ENCODE assay signal across 9 mouse cellular contexts in the genomic region with DNA sequence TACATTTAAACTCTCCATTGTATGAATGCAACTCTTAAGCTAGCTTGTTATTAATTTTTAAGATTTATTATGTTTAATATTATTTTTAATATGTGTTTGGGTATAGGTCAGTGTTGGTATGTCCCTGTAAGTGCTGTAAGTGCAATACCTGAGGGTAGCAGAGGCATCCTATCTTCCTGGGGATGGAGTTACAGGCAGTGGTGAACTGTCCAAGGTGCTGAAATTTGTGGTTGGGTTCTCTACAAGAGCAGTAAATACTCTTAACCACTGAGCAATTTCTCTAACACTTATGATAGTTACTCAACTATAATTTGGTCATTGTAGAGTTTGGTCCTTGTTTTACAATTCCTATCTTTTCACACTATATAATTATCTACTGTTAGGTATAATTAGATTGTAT.
DNase-seq lines count a peak whose midpoint lies in the region; ATAC-seq and TF ChIP-seq lines count a peak whose summit lies in the region.
"Had no signal": no experiment of that assay in that cellular context is flagged by ENCODE, and none has a peak within 500 bp of the region (broad histone marks: within the 10 kb centered on the region; RNA-seq: fewer than 3 reads in every experiment).

No protein-coding gene starts in this region.

- TF ChIP-seq CTCF in heart, postnatal 0 days (IDR thresholded peaks at IDR 0.05; ENCODE audit: low read depth), result no peak

- TF ChIP-seq POLR2A in limb, embryonic 14.5 days (IDR thresholded peaks at IDR 0.05; ENCODE audit: borderline replicate concordance, extremely low read depth, insufficient read depth, insufficient read length), result no peak

- H3K27me3 ChIP-seq in heart, postnatal 0 days (ENCODE audit: control insufficient read depth, insufficient read depth, low read length), result no peaks in the 10 kb centered on the region
- H3K27me3 ChIP-seq in heart, embryonic 10.5 days (ENCODE audit: insufficient read depth, poor library complexity, severe bottlenecking), result no peaks in the 10 kb centered on the region
- H3K27me3 ChIP-seq in limb, embryonic 14.5 days (ENCODE audit: control insufficient read depth, insufficient read depth, low read length), result no peaks in the 10 kb centered on the region
- H3K27me3 ChIP-seq in midbrain, embryonic 15.5 days (replicated peaks), result no peaks in the 10 kb centered on the region
- H3K27me3 ChIP-seq: heart, embryonic 15.5 days had no signal

- no peak overlapping the region for H3K9ac ChIP-seq in heart, postnatal 0 days (replicated peaks; ENCODE audit: low read depth, low read length)
- H3K9ac ChIP-seq in limb, embryonic 14.5 days (ENCODE audit: low read depth, low read length, severe bottlenecking), result no peak overlapping the region
- H3K9ac ChIP-seq in midbrain, embryonic 15.5 days, result no peak overlapping the region
- H3K9ac ChIP-seq: heart, embryonic 15.5 days had no signal

- no peak overlapping the region for H3K27ac ChIP-seq in heart, postnatal 0 days (ENCODE audit: low read depth)
- no peak overlapping the region for H3K27ac ChIP-seq in heart, embryonic 10.5 days
- no peak overlapping the region for H3K27ac ChIP-seq in limb, embryonic 14.5 days (replicated peaks; ENCODE audit: low read depth, low read length)
- no peak overlapping the region for H3K27ac ChIP-seq in midbrain, embryonic 15.5 days
- H3K27ac ChIP-seq: heart, embryonic 15.5 days had no signal

- no peak for TF ChIP-seq EP300 in heart, postnatal 0 days (IDR thresholded peaks at IDR 0.05; ENCODE audit: low read depth)

- ATAC-seq in heart, postnatal 0 days (ENCODE audit: insufficient read depth, low read depth), result no peak
- no peak for ATAC-seq in limb, embryonic 14.5 days (ENCODE audit: low FRiP score, low read depth)
- ATAC-seq in midbrain, embryonic 15.5 days (replicated peaks), result no peak

- peak; percentile 12 for DNase-seq in heart, postnatal 0 days (ENCODE audit: low spot score)
- DNase-seq in heart, embryonic 10.5 days (ENCODE audit: low spot score), result no peak
- DNase-seq in lung, postnatal 14 days, result peak; percentile 4
- no peak for DNase-seq in lung, postnatal 10 days
- peak; percentile 2 for DNase-seq in adipocyte (ENCODE audit: low spot score)
- DNase-seq in limb, embryonic 14.5 days (ENCODE audit: low spot score), result peak; percentile 68
- no peak for DNase-seq in gastrocnemius, adult 8-10 months (ENCODE audit: low spot score in 2 of 2)

- no peaks in the 10 kb centered on the region for H3K4me1 ChIP-seq in heart, postnatal 0 days (ENCODE audit: control insufficient read depth, insufficient read depth)
- no peaks in the 10 kb centered on the region for H3K4me1 ChIP-seq in heart, embryonic 10.5 days
- H3K4me1 ChIP-seq in limb, embryonic 14.5 days (ENCODE audit: control insufficient read depth, insufficient read depth, low read length), result no peaks in the 10 kb centered on the region
- no peaks in the 10 kb centered on the region for H3K4me1 ChIP-seq in midbrain, embryonic 15.5 days
- H3K4me1 ChIP-seq: heart, embryonic 15.5 days had no signal

- no peaks in the 10 kb centered on the region for H3K9me3 ChIP-seq in heart, postnatal 0 days (replicated peaks; ENCODE audit: control insufficient read depth, low read length)
- no peaks in the 10 kb centered on the region for H3K9me3 ChIP-seq in heart, embryonic 10.5 days
- H3K9me3 ChIP-seq in limb, embryonic 14.5 days (ENCODE audit: control insufficient read depth, low read length), result no peaks in the 10 kb centered on the region
- no peaks in the 10 kb centered on the region for H3K9me3 ChIP-seq in midbrain, embryonic 15.5 days
- H3K9me3 ChIP-seq: heart, embryonic 15.5 days had no signal

- no peaks in the 10 kb centered on the region for H3K36me3 ChIP-seq in heart, postnatal 0 days (replicated peaks; ENCODE audit: control insufficient read depth, insufficient read depth, low read length)
- no peaks in the 10 kb centered on the region for H3K36me3 ChIP-seq in heart, embryonic 10.5 days
- H3K36me3 ChIP-seq in limb, embryonic 14.5 days (ENCODE audit: control insufficient read depth, insufficient read depth, low read length), result no peaks in the 10 kb centered on the region
- no peaks in the 10 kb centered on the region for H3K36me3 ChIP-seq in midbrain, embryonic 15.5 days (replicated peaks)
- H3K36me3 ChIP-seq: heart, embryonic 15.5 days had no signal

- H3K4me2 ChIP-seq in heart, postnatal 0 days (ENCODE audit: low read depth, low read length), result no peak overlapping the region
- H3K4me2 ChIP-seq in limb, embryonic 14.5 days (replicated peaks; ENCODE audit: low read depth, low read length, severe bottlenecking), result no peak overlapping the region
- H3K4me2 ChIP-seq in midbrain, embryonic 15.5 days, result no peak overlapping the region
- H3K4me2 ChIP-seq: heart, embryonic 15.5 days had no signal

- H3K4me3 ChIP-seq in heart, postnatal 0 days (ENCODE audit: low read depth, low read length), result no peak overlapping the region
- no peak overlapping the region for H3K4me3 ChIP-seq in heart, embryonic 10.5 days
- H3K4me3 ChIP-seq in limb, embryonic 14.5 days (replicated peaks; ENCODE audit: low read length), result no peak overlapping the region
- no peak overlapping the region for H3K4me3 ChIP-seq in midbrain, embryonic 15.5 days
- H3K4me3 ChIP-seq: heart, embryonic 15.5 days had no signal

Comparison
In these comparisons a context has a peak if more than half of its experiments do, and no peak if none do; other contexts are left out.
1. DNase-seq: peak in heart, postnatal 0 days (single experiment), lung, postnatal 14 days (single experiment), adipocyte (single experiment) and limb, embryonic 14.5 days (single experiment); none in heart, embryonic 10.5 days (single experiment), lung, postnatal 10 days (single experiment) and gastrocnemius, adult 8-10 months (0 of 2).